Mouse (Mus musculus) urinary bladder, adult 2 months (tissue): ENCODE measurements around the gene Vipr1. TPM values are rescaled to one million over a fixed set of nuclear protein-coding genes. Genes with fewer than 3 reads are reported as not detected.

Experiments used
- DNase-seq: peaks from one replicate; pipeline ENCODE4 v3.0.0; 2022; ENCODE audit warnings: low spot score
- polyA plus RNA-seq: library from polyadenylated mRNA; depleted of rRNA; stranded (reverse); fragments of >200 nt; gene quantifications from 2 replicates; pipeline ENCODE4 v1.2.3, GENCODE M21; 2012

Vipr1 gene
- polyA plus RNA-seq, 1 experiment, result 2.6 TPM

GRCm38 (mm10) chr9:121633306-121633705 is 9.2 kb upstream of the Vipr1 start:
- DNase-seq, result no peak

- DNase-seq, result no peak
Measured at GRCm38 (mm10) chr9:121635835-121636576, 6.5 kb upstream of the Vipr1 start.

- no peak for DNase-seq
Measured at GRCm38 (mm10) chr9:121639790-121640189, 2.7 kb upstream of the Vipr1 start.

GRCm38 (mm10) chr9:121641235-121641915 is 1.1 kb upstream of the Vipr1 start:
- DNase-seq, result no peak

DNA sequence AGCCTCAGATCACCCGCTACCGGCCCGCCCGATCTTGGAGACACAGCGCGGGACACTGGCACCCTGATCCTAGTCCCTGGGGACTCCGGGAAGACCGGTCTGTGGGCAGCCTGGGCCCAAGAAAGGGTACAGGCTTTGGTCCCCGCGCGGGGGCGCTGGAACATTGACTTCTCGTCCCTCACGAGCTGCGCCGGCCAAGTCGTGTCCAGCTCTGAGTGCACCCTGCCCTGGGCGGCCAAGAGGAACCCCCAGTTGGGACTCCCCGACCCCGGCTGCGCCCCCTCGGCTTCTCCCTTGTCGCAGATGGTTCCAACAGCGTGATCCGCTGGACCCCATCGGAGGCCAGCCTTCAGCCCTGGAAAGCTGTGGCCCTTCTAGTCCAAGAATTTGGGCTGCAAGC is 515 bp upstream of the Vipr1 start, which contains the start of gene Lyzl4:
Lyzl4 (minus strand) TSS at position 96 of the 400 bp plus-strand sequence.
- peak; percentile 79 for DNase-seq

GRCm38 (mm10) chr9:121644855-121645254 is 2.3 kb downstream of the Vipr1 start:
- no peak for DNase-seq

DNA sequence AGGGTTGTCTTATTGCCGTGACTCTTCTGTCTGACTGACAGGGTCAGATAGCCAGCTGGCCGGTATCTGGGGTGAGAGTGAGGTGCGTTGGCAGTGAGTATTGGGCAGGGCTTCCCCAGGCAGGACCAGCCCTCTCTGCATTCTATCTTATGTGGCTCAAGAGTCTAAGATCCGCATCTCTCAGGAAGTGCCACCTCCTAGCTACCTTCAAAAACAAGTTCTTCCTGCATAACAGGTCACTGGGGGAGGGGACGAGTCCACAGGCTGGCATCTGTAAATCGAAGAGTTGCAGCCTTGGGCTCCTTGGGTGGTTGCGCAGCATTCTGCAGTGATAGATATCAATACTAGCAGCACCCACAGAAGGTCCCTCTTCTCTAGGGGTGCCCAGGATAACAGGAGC is 4.5 kb downstream of the Vipr1 start:
- no peak for DNase-seq

DNA sequence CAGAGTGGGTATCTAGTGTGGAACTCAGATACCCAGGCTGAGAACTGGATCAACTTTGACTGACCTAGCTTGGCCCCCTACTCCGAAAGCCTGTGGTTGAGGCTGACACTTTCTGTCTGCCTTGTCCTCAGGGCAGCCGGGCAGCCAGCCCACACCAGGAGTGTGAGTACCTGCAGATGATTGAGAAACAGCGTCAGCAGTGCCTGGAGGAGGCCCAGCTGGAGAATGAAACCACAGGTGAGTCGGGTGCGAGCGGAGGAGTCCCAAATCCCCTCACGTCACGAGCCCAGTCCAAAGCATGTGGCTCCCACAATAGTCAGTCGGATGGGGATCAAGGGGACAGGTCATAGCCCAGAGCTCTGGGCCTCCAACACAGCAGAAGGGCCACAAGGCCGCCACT is 11.2 kb downstream of the Vipr1 start:
- no peak for DNase-seq

DNA sequence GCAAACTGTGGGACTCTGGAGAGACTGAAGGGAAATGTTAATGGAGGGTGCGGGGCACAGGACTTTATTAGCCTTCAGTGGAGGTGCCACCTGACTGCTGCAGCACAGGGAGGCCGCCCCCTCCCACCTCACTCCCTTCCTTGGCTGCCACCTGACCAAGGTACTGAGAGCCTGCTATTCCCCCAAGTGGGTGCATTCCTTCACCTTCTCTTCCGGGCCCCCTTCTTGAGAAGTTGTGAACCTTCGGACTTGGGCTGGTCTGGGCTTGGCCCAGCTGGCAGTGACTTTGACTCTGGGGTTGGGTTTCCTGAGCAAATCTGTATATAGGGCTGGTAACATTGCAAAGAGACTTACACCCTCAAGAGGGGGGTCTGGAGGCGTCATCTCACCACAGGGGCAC is 13.8 kb downstream of the Vipr1 start:
- DNase-seq, result no peak

DNA sequence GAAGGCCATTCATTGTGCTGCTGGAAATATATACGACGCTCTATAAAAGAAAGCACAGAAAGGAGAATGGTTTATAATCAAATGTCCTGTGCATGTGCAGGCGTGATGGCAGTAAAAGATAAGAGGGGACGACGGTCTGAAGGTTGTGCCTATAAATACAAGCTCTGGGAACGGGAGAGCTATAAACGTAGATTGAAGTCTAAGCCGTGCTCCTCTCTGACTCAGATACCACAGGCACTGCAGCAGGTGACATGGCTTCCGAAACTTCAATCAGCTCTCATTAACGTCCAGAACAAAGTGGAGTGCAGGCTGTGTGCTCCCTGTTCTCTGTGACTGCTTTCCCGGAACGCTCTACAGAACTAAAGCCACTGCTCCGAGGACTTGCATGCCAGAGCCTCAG is 14.6 kb downstream of the Vipr1 start:
- no peak for DNase-seq

DNA sequence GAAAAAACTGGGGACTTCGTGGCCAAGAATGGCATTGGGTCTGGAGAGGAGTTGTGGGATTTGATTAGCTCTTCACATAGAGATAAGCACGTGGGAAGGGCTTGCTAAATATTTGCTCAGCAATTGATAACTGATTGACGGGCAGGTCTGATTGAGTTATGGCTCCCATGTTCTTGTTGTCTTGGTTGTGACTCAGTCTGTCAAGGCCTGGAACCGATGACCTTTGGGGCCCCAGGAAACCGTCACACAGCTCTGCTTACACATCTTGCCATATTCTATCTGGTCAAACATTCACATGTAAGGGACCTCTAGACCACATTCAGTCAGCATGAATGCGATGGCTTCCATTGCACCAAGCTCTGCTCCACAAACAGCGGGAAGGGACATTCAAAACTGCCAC is 15.7 kb downstream of the Vipr1 start:
- DNase-seq, result no peak

- DNase-seq, result no peak
Measured at GRCm38 (mm10) chr9:121659791-121660190, 17.3 kb downstream of the Vipr1 start.

- DNase-seq, result no peak
Measured at GRCm38 (mm10) chr9:121663467-121663866, 21.0 kb downstream of the Vipr1 start.

GRCm38 (mm10) chr9:121664104-121664503 is 21.6 kb downstream of the Vipr1 start:
- DNase-seq, result no peak

DNA sequence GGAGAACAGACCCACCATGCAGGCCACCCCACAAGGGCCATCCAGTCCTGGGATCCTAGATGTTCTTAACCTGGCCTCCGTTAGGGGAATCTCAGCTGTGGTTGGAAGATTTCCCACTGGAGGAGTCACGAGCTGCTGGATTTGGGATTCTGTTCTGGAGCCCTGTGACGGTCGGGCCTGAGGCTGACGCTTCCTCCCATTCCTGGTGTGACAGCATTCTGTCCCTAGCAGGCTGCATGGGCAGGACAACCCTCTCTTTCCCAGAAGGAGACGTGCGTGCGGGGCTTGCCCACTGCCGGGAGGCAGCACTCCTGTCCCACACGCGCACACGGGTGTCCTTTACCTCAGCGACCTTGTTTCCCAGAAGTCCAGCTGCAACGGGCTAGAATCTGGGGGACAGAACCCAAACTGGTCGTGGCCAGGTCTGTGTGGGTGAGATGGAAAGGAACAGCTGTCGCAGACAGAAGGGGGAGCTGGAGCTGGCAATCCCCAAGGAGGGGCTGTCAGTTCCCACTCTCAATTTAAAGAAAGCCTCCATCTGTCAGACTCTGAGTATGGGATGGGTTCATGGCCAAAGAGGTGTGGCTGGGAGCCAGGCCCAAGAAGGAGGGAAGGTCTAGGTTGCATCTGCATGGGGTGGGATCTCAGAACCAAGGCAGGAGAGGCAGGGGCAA is 24.6 kb downstream of the Vipr1 start:
- no peak for DNase-seq

GRCm38 (mm10) chr9:121667822-121668221 is 25.3 kb downstream of the Vipr1 start:
- DNase-seq, result no peak

DNA sequence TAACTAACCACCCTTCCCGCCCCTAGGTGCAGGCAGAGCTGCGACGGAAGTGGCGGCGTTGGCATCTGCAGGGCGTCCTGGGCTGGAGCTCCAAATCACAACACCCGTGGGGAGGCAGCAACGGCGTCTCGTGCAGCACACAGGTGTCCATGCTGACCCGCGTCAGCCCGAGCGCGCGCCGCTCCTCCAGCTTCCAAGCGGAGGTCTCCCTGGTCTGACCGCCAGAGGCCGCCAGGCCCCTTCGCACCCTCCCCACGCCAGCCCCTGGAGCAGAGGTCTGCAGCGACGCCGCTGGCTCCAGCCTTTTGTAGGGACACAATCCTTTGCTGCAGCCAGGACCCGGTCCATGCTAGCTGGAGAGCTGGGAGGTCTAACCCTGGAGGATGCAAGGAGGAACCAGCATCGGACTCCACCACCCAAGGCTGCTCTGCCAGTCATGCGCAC is 26.9 kb downstream of the Vipr1 start:
- peak; percentile 41 for DNase-seq

DNA sequence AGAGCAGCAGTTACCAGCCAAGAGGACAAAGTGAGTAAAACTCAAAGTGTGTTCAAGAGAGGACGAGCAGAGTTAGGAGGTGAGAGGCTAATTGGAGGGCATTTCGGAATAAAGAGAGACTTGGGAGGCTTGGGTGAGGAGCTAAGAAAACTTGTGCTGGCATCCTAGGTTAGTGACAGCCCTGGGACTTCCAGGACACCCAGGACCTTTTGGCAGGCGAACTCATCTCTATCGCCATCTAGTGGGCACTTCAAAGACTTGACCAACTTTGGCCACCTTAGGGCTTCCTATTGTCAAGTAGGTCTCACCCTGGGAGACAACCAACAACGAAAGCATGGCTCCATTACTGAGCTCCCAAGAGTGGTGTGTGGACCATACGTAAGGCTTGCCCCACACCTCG is 28.8 kb downstream of the Vipr1 start:
- no peak for DNase-seq

DNA sequence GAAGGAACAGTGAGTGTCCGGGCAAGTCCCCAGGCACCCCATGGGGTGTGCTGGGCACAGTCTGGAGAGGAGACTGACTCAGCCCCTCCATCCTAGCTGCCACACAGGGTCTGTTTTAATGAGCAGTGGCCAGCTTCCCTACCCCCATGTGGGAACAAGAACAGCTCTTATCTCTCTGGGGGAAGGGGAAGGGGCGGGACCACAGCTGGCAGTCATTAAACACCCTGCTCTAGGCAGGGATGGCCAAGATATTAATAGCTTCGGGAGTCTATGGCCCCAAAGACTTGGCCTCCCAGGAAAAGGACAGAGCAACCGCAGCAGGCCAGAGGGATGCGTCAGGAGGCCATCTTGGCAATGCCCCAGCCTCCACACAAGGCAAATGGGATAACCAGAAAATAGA is 29.8 kb downstream of the Vipr1 start:
- no peak for DNase-seq

DNA sequence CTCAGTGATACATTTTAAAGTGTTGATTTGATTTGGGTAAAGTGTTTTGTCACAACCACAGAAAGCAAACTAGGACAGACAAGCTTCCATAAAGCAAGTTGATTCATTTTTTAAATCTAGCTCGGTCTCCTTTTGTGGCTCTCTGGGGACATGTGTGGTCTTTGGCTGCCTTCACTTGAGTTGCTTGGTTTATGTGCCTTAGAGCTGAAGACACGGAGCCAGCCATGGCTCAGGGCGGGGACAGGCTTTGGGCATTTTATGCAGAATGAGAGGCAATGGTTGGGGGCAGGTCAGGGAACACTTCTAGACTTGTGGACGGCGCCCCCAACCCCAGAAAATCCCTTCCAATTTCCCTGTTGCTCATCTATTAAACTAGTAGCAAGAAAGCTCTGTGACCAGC is 31.2 kb downstream of the Vipr1 start:
- no peak for DNase-seq

DNA sequence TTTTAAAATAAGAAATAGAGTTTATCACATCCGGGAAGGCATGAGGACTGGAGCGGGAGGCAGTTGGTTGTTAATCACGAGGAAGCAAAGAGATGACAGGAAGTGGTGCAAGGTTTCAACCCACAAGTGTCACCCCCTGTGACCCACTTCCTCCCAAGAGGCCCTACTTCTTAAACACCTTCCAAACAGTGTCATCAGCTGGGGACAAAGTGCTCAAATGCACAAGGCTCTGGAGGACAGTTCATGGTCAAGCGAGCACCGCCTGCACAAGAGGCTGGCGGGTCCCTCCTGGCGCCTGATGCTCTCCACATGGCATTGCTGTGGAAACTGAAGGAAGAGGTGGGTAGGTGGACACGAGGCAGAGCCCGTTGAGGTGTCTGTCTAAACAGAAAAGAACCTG is 32.5 kb downstream of the Vipr1 start:
- no peak for DNase-seq

DNA sequence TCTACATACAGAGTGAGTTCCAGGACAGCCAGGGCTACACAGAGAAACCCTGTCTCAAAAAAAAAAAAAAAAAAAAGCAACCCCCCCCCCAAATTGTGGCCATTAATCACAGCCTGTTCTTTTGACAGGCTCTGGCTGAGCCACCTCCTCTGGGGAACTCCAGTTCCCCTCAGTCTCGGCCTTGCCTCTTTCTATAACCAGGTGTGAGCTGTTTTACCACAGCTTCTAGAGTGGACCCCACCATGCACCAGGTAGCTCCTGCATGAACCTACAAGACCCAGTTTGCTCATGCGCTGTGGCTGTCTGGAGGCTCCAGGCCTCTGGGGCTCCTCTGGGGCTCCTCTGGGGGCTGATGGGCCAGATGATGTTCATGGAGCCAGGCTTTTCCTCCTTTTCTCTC is 33.0 kb downstream of the Vipr1 start:
- no peak for DNase-seq

GRCm38 (mm10) chr9:121677069-121677468 is 34.6 kb downstream of the Vipr1 start:
- DNase-seq, result no peak
